Mouse (Mus musculus) cerebellum, adult (tissue): ENCODE measurements around the gene Dynlt1b.
A peak's percentile ranks its signal among the peaks of the same experiment; 100 is the strongest.
"Not testable (repeated sequence)": the region's sequence is repeated elsewhere in the genome, so short reads cannot be mapped to it uniquely, and the experiment has no call there.

Experiments used
- ATAC-seq: cut with Nextera tagmentation; 2 replicates; pipeline ENCODE4 v1.9.2; 2017; ENCODE audit warnings: mild to moderate bottlenecking, moderate library complexity, mixed read lengths; ENCODE audit not compliant: insufficient number of reproducible peaks, low FRiP score, low TSS enrichment

Gene Dynlt1b

GRCm38 (mm10) chr17:6422370-6422769 lies 7.5 kb upstream of the Dynlt1b start:
- not testable (repeated sequence) for ATAC-seq

GRCm38 (mm10) chr17:6422805-6423204 lies 7.1 kb upstream of the Dynlt1b start:
- ATAC-seq, result not testable (repeated sequence)

GRCm38 (mm10) chr17:6424294-6424980 lies 5.5 kb upstream of the Dynlt1b start:
- not testable (repeated sequence) for ATAC-seq

DNA sequence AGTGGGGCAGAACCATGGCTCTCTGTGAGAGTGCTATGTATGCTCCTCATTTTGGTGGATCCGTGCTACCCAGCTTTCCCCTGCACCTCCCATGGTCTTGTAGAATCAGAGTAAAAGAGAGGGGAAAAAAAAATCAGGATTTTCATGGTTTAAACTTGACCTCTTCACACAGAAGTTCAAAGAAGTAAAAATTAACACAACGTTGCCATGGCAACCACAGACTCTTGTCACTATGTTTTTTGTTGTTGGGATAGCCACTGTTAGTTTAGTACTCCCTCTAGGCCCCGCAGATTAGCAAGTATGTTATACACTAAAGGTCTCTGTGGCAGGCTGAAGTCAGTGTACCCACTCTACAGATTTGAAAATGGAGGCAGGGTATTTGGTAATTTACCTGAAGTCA lies 4.6 kb upstream of the Dynlt1b start:
- not testable (repeated sequence) for ATAC-seq

DNA sequence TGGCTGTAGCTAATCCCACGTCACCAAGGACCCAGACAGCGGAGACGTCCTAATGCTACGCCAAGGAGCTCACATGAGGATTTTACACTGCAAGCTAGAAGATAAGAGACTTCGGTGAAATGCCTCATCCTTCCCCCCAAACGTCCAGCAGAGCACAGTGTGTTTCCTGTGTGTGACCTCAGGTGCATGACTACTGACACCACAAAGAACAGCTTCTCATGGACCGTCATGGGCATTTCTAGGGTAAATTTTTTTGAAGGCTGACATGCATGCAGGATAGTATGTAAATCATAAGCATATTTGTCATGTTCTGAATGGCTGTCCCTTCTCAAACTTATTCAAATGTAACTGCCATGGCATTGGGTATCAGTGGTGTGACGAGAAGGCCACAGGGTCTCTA lies 3.0 kb upstream of the Dynlt1b start:
- not testable (repeated sequence) for ATAC-seq

GRCm38 (mm10) chr17:6428926-6429325 lies 986 bp upstream of the Dynlt1b start:
- ATAC-seq, result not testable (repeated sequence)

DNA sequence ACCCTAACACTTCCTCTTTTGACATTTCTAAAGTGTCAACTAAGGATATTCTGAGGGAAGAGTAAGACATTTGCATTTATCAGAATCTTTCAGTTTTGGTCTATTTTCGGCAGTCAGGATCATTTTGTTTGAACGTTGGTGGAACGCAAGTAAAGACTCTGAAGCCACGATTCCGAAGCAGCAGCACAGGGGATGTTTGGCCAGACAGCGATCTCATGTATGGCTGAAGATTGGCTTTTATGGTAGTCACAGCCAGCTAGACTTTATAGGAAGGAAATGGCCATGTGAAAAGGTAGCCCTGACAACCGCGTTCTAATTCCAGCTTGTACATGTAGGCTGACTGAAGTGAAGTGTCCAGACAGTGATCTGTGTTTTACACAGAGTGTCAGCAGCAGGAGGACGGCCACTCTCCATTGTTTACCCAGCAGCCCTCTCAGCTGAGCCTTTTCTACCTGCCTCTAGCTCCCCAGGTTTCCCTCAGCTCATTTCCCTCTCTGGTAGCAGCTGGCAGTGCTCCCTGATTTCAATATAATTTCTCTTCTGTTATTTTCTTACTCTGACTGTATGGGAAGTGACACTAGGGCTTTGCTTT lies 594 bp downstream of the Dynlt1b start:
- ATAC-seq, result peak; percentile 56

GRCm38 (mm10) chr17:6432456-6432855 lies 2.5 kb downstream of the Dynlt1b start:
- not testable (repeated sequence) for ATAC-seq

- ATAC-seq, result not testable (repeated sequence)
Observed at GRCm38 (mm10) chr17:6433691-6434090, 3.8 kb downstream of the Dynlt1b start.

DNA sequence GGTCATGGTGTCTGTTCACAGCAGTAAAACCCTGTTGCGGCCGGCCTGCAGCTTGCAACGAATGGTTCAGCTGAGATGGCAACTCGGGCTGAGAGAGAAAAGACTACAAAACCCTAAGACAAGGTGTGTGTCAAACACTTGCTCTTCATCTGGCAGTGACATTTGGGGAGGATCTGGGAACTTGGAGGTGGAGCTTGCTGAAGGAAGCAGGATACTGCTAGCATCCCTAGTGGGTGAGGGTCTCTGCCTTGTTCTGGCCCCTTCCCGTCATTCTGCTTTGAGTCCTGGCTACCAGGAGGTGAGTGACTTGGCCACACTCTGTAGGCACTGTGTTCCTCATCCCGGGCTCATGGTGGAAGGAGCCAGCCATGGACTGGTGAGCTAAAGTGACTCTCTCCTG lies 8.2 kb downstream of the Dynlt1b start:
- not testable (repeated sequence) for ATAC-seq

DNA sequence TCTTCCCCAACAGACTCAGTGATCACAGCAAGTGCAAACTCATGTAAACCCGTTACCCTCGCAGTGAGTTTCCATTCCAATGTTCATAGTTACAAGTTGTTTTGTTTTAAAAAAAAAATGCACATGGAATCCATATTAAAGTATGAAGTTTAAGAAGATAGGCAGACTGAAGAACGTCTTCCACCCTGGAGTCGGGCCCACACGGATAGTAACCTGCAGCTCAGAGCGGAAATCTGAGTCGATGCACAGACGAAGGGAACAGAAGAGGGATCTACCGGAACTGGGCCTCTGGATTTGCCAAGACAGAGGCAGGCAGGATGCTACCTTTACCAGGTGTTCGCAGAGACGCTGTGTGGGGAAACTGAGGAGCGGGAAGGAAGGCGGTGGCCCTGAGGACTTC lies 10.0 kb downstream of the Dynlt1b start:
- not testable (repeated sequence) for ATAC-seq

DNA sequence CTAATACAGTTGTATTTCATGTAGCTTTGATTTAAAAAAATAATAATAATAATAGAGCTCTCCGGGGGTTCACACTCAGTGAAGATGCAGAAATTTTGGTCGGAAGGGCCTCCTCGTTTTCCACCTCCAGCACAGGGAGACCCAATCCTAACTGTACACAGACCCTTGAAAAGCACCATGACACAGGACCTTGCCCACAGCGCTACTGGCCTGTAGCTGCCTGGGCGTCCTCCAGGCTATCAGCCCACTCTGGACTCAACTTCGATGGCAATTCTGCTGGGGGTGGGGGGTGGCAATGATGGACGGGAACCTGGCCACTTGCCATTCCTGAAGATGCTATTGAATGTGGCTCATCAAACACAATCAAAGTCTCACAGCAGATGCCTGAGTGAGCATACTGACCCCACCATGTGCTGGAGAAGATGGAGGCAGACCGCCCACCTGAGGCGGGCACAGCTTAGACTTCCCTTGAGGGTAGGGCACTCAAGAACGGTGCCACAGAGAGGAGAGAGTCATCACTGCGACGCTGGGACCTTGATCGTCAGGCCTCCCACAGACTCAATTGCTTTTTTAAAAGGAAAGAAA lies 10.7 kb downstream of the Dynlt1b start:
- ATAC-seq, result not testable (repeated sequence)

DNA sequence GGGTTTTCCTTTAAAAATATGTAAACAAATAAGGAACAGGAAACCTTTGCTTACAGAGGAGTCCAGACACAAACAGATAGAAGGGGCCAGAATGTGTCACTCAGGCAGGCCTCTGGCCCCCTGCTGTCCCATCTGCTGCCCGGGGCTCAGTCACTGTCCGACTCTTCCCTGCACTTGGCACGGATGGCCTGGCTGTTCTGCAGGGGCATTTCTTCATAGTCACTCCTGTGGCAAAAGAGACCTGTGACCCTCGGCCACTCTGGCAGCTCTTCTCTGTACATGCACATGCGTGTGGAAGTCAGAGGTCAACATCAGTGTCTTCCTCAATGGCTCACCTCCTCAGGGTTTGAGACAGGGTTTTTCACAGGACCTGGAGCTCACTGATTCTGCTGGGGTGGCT lies 11.3 kb downstream of the Dynlt1b start:
- peak; percentile 53; the same call in 1 of the 2 replicates for ATAC-seq

DNA sequence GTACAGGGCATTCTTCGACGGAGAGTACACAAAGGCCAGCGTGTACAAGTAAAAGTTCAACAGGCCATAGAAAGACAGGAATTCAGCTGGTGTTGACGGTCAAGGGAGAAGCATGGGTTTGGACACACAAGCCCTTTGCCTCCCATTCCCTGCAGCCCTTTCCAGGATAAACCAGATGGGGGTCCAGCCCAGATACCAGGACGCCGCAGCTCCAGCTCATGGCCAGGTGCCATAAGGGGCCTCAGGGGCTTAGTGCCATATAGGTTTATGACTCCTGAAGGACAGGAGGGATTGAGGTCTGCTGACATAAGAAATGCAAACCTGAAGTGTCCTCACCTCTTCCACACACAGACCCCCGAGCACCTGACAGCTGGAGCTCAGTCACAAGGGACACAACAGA lies 12.6 kb downstream of the Dynlt1b start:
- not testable (repeated sequence) for ATAC-seq

DNA sequence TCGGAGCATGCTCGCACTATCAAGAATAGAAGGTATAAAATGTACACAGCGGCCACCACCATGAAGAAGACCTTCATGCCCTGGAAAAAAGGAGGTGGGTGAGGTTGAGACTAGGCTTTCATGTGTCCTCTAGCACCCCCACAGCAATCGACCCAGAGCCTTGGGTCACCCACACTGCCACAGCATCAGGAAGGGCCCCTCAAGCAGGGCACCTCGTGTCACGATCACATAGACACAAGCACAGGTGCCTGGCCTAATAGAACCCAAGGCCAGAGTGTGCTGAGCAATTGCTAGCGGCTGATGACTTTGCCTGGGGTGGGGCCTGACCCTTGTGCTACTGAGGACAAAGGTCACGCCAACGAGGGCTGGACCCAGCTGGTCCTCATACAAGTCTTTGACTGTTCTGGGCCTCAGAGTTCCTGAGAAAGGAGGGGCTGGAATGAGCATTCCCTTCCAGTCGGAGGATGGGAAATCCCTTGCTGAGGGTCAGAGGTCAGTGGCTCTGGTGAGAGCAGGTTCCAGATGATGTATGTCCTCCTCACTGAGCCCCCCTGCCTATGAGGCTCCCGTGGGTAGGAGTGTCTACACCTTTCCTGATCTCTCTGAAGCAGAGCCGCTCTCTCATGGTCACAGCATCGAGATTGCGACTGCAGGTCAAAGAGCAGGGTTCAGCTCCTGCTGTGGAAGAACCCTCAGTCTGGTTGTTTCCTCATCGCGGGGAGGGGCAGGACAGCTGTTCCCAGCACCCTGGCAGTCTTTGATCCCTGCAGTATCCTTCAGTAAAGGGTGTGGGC lies 16.1 kb downstream of the Dynlt1b start:
- not testable (repeated sequence) for ATAC-seq

DNA sequence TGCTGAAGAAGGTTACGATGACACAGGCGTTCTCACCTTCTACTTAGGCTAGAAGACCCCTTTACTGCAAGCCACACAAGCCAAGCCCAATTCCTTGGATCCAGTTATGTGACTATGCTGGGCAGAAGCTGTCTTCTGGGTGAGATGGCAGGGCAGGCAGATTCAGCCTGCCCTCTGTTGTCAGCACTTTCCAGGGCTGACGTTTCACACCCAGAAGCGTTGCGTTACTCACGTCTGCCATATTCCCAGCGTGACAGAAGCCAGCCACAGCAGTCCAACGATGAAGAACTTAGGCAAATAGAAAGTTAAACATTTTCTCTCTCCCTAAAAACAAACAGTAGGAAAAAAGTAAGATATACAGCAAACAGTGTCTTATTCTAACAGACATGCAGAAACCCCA lies 18.4 kb downstream of the Dynlt1b start:
- not testable (repeated sequence) for ATAC-seq

DNA sequence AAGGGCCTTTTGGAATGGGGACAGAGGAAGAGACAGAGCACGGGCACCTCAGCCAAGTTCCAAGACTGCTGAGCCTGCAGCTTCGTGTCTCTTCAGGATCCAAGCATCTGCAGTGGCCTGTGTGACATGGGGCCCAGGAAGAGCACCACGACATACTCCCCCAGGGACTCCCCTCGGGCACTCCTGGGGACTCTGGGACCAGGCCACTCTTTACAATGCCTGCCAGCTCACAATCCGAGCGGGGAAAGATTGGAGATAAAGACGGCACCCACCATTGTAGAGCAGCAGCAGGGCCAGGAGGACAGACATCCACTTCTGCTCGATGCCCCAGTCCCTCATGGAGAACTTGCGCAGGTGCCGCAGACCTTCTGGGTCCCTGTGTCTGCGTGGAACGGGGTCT lies 19.3 kb downstream of the Dynlt1b start:
- peak; percentile 82; the same call in 1 of the 2 replicates for ATAC-seq

DNA sequence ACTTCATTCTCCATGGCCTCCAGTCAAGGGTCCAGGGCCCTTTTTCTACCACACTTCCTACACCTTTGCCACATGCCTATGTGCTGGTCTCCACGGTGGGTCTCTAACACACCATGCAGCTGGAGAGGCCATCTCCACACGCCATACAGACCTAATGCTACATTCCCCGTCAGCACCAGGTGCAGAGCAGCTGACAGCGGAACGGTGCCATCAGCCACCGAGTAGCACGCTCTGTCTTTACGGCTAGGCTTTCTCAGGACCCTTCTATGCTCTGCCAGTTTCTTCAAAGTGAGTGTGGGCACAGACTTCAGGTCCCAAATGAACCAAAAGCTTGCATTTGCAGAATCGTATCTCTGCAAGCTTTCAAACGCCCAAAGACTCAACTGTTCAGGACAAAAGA lies 21.3 kb downstream of the Dynlt1b start:
- ATAC-seq, result not testable (repeated sequence)

- ATAC-seq, result not testable (repeated sequence)
Observed at GRCm38 (mm10) chr17:6452689-6453088, 22.8 kb downstream of the Dynlt1b start.

DNA sequence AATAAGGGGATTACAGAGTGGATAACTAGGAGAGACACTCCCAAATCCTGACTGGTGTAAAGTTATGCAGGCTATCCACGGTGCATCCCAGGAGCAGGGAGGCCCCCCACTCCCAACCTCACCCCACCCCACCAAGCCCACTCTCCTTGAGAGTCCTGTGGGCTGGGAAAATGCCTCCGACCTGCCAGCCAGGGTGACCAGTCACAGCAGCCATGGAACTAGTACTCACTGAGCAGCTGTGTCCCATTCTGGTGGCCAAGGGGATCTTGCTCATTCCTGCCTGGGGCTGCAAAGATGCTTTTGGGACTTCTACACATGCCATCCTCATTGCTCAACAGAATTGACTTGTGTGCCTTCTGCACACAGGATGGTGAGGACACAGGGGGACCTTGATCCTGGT lies 24.8 kb downstream of the Dynlt1b start:
- ATAC-seq, result not testable (repeated sequence)

DNA sequence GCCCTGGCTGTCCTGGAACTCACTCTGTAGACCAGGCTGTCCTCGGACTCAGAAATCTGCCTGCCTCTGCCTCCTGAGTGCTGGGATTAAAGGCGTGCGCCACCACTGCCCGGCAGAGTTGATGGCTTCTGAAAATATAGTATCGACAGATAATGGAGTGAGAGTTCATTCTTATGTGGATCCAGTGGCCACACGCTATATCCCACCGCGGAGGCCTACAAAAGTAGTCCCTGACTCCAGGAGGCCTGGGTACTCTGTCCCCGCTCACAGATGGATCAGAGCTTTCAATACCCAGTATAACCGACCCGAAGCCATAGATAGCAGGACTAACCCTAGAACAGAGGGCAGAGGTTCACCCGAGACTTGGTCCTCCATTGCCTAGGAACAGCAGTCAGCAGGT lies 26.0 kb downstream of the Dynlt1b start:
- not testable (repeated sequence) for ATAC-seq
